Mouse (Mus musculus) monocyte, adult 2 months (primary cell): ENCODE measurements around the gene Prkar2a.

ENCODE experiments used
- DNase-seq, 2 experiments: peaks; one replicate each; pipeline ENCODE4 v3.0.0; 2022; ENCODE audit warnings: low spot score in 2 of 2, low read depth in 1 of 2

Gene Prkar2a

GRCm38 (mm10) chr9:108691846-108692225 lies 2.7 kb downstream of the Prkar2a start:
- peak; percentile 50 to 74 for DNase-seq

GRCm38 (mm10) chr9:108692226-108693041 lies 3.3 kb downstream of the Prkar2a start:
- DNase-seq: peak in 1 of 2 experiments; percentile 22

GRCm38 (mm10) chr9:108693946-108694345 lies 4.8 kb downstream of the Prkar2a start:
- DNase-seq: no peak

GRCm38 (mm10) chr9:108694533-108694932 lies 5.4 kb downstream of the Prkar2a start:
- DNase-seq: no peak

GRCm38 (mm10) chr9:108702476-108702875 lies 13.4 kb downstream of the Prkar2a start:
- no peak for DNase-seq

- DNase-seq: no peak
These were observed 14.4 kb downstream of the Prkar2a start for GRCm38 (mm10) chr9:108703373-108704110.

- DNase-seq: no peak
These were observed 15.5 kb downstream of the Prkar2a start for GRCm38 (mm10) chr9:108704591-108704990.

- no peak for DNase-seq
These were observed 18.1 kb downstream of the Prkar2a start for GRCm38 (mm10) chr9:108707212-108707611.

GRCm38 (mm10) chr9:108708833-108709232 lies 19.7 kb downstream of the Prkar2a start:
- DNase-seq: no peak

- no peak for DNase-seq
These were observed 21.7 kb downstream of the Prkar2a start for GRCm38 (mm10) chr9:108710767-108711166.

GRCm38 (mm10) chr9:108716199-108716598 lies 27.1 kb downstream of the Prkar2a start:
- peak in 1 of 2 experiments; percentile 32 for DNase-seq

- no peak for DNase-seq
These were observed 34.6 kb downstream of the Prkar2a start for GRCm38 (mm10) chr9:108723751-108724150.

GRCm38 (mm10) chr9:108726116-108726515 lies 37.0 kb downstream of the Prkar2a start:
- DNase-seq: no peak

- no peak for DNase-seq
These were observed 39.9 kb downstream of the Prkar2a start for GRCm38 (mm10) chr9:108729050-108729449.

GRCm38 (mm10) chr9:108732462-108732861 lies 43.3 kb downstream of the Prkar2a start:
- no peak for DNase-seq

- no peak for DNase-seq
These were observed 45.5 kb downstream of the Prkar2a start for GRCm38 (mm10) chr9:108734626-108735025.

GRCm38 (mm10) chr9:108739239-108739638 lies 50.1 kb downstream of the Prkar2a start:
- no peak for DNase-seq

GRCm38 (mm10) chr9:108740062-108740461 lies 50.9 kb downstream of the Prkar2a start:
- no peak for DNase-seq

GRCm38 (mm10) chr9:108742048-108742447 lies 52.9 kb downstream of the Prkar2a start:
- DNase-seq: no peak

GRCm38 (mm10) chr9:108746876-108747499 lies 57.9 kb downstream of the Prkar2a start:
- no peak for DNase-seq

GRCm38 (mm10) chr9:108747694-108748093 lies 58.6 kb downstream of the Prkar2a start:
- no peak for DNase-seq
